Mouse (Mus musculus) bone marrow, adult 2 months (tissue): ENCODE data around the gene Copz1.

Experiments used
- CTCF ChIP-seq: fragments of 200-500 bp; IDR thresholded peaks from 2 replicates; pipeline ENCODE4 v1.5.1; 2011; ENCODE audit warnings: low read length, control low read depth; ENCODE audit not compliant: control insufficient read depth, insufficient read depth
- POLR2A ChIP-seq: fragments of 200-500 bp; IDR thresholded peaks from 2 replicates; pipeline ENCODE4 v1.6.1; 2011; ENCODE audit warnings: low read depth, mild to moderate bottlenecking, control low read depth, low read length, borderline replicate concordance; ENCODE audit not compliant: control insufficient read depth

DNA sequence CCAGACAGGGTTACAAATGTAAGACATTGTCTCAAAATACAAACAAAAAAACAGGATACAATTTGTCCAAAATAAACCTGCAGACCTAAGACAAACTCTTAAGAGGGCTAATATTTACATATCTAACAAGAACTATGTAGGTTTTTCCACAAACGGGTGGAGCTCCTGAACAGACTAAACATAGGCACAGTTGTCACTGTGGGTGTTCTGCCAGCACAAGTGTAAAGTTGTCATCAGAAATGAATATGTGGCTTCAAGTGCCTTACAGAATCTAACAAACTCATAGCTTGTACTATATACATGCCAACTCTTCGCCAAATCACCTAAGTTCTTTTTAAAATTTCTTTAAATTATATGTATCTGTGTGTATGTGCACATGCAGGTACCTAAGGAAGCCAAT is 39.4 kb upstream of the Copz1 start:
- TF ChIP-seq CTCF (no peak), POLR2A (no peak)
